Mouse (Mus musculus) liver, adult (tissue): ENCODE measurements around the gene Mmp2.

Source experiments
- GATA4 ChIP-seq: IDR thresholded peaks from 2 replicates; pipeline ENCODE4 v1.6.1; 2014; ENCODE audit warnings: mild to moderate bottlenecking, low read length; ENCODE audit not compliant: insufficient replicate concordance

The Mmp2 gene

GRCm38 (mm10) chr8:92834065-92834731 lies 7.1 kb downstream of the Mmp2 start:
- TF ChIP-seq GATA4: no peak

DNA sequence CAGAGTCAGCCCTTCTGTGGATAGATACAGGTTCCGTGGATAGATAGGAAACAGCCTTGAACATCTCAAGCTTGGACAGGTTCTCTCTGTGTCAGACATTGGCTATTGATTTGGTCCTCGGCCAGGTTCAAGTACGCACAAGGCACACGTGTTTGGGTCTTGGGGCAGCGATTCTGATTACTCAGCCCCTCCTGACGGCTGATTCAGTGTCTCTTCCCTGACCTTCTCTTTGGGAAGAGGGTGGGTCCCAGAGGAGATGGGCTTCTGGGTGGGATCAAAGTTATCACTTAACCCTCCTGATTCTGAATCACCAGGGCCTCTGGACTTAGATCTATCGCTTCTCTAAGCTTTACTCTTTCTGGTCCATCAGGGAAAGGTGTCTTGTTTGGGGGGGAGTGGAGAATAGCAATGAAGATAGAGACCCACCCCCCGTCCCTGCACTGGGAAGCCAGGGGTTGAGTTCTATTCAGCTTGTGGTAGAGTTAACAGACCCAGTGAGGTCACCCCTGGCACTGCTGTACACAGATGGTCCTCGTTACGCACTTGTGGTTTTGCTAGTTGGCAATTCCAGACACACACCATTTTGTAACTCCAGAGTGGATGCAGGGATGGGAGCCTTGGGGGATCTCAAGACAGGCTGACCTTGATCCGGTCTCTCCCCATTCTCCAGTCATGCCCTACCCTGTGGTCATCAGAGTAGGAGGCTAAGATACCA lies 7.9 kb downstream of the Mmp2 start:
- TF ChIP-seq GATA4: no peak

DNA sequence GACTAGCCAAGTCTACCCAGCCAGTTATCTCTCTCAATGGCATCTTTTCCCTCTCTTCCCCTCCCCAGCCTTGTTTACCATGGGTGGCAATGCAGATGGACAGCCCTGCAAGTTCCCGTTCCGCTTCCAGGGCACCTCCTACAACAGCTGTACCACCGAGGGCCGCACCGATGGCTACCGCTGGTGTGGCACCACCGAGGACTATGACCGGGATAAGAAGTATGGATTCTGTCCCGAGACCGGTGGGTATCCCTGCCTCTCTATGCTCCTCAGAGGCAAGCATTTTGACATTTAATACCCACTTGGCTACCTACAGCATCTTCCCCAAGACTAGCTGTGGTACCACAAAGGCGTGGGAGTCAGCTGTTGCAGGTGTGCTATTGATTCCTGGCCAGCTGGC lies 8.8 kb downstream of the Mmp2 start:
- TF ChIP-seq GATA4: no peak

GRCm38 (mm10) chr8:92838616-92839015 lies 11.5 kb downstream of the Mmp2 start:
- TF ChIP-seq GATA4: no peak

GRCm38 (mm10) chr8:92839161-92839560 lies 12.1 kb downstream of the Mmp2 start:
- TF ChIP-seq GATA4: no peak

DNA sequence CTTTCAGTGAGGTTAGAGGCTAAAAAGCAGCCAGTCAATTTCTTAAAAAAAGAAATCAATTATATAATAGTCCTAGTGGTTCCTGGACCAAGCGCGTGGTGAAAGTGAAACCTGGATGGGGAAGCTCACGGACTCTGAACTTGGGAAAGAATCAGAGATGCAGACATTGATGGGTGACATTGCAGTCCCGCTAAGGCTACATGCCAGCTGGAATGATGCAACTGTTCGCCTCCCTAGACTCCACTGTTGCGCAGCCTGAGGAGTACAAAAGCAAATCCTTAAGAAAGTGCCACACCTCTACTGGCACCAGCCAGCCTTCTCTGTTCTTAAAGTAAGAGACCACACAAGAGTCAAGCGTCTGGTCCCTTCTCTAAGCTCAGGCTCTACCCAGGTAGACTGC lies 12.8 kb downstream of the Mmp2 start:
- TF ChIP-seq GATA4: no peak

- TF ChIP-seq GATA4: no peak
Measured at GRCm38 (mm10) chr8:92846684-92847083, 19.6 kb downstream of the Mmp2 start.

GRCm38 (mm10) chr8:92847299-92847698 lies 20.2 kb downstream of the Mmp2 start:
- no peak for TF ChIP-seq GATA4

GRCm38 (mm10) chr8:92849261-92849660 lies 22.2 kb downstream of the Mmp2 start:
- no peak for TF ChIP-seq GATA4

- no peak for TF ChIP-seq GATA4
Measured at GRCm38 (mm10) chr8:92850239-92850638, 23.1 kb downstream of the Mmp2 start.

GRCm38 (mm10) chr8:92851381-92851780 lies 24.3 kb downstream of the Mmp2 start:
- TF ChIP-seq GATA4: no peak

- TF ChIP-seq GATA4: no peak
Measured at GRCm38 (mm10) chr8:92853188-92853983, 26.3 kb downstream of the Mmp2 start.

DNA sequence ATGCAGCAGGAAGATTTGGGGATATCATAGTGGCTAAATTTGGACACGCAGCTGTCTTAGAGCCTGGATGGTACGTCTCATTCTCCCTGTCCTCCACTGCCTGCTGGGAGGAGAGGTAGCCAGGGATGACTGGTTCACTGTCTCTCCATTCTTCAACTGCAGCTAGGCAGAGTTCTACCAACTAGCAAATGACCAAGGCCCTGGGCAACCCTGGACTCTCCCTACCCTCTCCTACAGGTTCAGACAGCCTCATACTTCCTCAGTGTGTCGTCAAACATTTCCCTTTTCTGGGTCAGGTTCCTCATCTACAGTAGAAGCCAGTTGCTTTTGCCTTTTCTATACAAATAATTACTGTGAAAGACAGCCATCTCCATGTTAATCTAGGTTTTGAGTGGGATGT lies 27.6 kb downstream of the Mmp2 start:
- no peak for TF ChIP-seq GATA4

DNA sequence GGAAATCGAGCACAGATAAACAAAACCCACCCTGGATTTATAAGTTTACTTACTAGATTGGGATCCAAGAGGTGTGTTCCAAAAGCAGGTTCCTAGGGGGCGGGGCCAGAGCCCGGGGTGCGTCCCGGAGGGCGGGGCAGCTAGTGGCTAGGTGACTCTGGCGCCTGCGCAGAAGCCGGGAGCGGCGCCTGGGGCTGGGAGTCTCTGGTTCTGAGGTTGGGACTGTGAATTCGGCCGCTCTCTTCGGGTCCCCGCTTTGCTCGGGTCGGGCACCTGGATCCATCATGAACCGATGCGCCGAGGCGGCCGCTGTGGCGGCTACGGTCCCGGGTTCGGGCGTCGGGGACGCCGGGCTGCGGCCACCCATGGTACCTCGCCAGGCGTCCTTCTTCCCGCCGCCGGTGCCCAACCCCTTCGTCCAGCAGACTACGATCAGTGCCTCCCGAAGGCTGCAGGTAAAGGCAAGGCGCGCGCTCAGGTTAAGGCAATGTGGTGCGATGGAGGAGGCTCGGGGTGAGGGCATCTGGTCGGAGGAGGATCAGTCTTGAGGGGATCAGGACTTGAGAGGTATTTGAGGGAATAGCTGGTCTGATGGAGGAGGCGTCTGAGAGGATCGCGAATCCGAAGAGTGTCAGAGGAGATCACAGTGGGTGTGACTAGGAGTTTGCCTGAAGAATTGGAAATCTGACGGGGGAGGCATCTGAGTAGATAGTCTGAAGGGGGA lies 28.2 kb downstream of the Mmp2 start, which contains the start of gene Lpcat2:
Gene Lpcat2, plus strand, starts transcription at position 169 of the 724 bp plus-strand sequence.
- TF ChIP-seq GATA4: no peak
